Mouse (Mus musculus) ES-E14 (cell line): Measurements from ENCODE around the gene Ncam1.

Experiments used
- CHD2 ChIP-seq: IDR thresholded peaks from 2 replicates; pipeline ENCODE4 v1.6.1; 2014; ENCODE audit warnings: mild to moderate bottlenecking, low read depth, low read length, inconsistent platforms
- HCFC1 ChIP-seq: IDR thresholded peaks from 2 replicates; pipeline ENCODE4 v1.6.1; 2012; ENCODE audit warnings: low read length, inconsistent platforms, borderline replicate concordance; ENCODE audit not compliant: insufficient read depth
- MAFK ChIP-seq: IDR thresholded peaks from 2 replicates; pipeline ENCODE4 v1.6.1; 2014; ENCODE audit warnings: mild to moderate bottlenecking, low read depth, low read length, inconsistent platforms; ENCODE audit not compliant: insufficient read depth
- ZC3H11A ChIP-seq: IDR thresholded peaks from 2 replicates; pipeline ENCODE4 v1.6.1; 2012; ENCODE audit warnings: low read depth, mild to moderate bottlenecking, inconsistent platforms, low read length, borderline replicate concordance
- ZNF384 ChIP-seq: IDR thresholded peaks from 2 replicates; pipeline ENCODE4 v1.6.1; 2012; ENCODE audit warnings: low read depth, low read length, inconsistent platforms

DNA sequence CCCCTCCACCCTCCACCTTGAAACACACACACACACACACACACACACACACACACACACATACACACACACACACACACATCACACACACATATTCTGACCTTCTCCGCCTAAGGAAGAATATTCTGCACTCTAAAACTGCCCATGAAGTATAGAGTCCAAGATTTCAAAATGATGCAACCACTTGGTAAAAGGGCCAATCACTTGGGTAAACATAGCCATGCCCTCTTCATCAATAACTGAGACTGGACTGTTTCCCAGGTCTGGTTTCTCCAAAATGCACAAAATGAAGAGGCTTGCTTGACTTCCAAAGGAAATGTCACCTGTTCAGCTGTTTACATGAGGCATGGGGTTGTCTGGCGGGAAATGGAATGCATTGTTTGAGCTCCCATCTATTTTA, 15.7 kb upstream of the Ncam1 start:
- TF ChIP-seq CHD2 (no peak), MAFK (no peak), ZNF384 (no peak), ZC3H11A (no peak), HCFC1 (no peak)
